In genomic region chr19:58951521-58951920, GRCm38 (mm10) we compare ENCODE assay signal across 31 mouse cellular contexts. TPM values are rescaled to one million over a fixed set of nuclear protein-coding genes. Genes with fewer than 3 reads are reported as not detected.
"Had no signal": no experiment of that assay in that cellular context is flagged by ENCODE, and none has a peak within 500 bp of the region (broad histone marks: within the 10 kb centered on the region; RNA-seq: fewer than 3 reads in every experiment).

No protein-coding gene starts in this region.

- H3K9ac ChIP-seq: heart, embryonic 13.5 days; heart, embryonic 15.5 days; hindbrain, embryonic 13.5 days; hindbrain, embryonic 15.5 days; kidney, embryonic 15.5 days; limb, embryonic 13.5 days; limb, embryonic 15.5 days; liver, embryonic 12.5 days; liver, embryonic 14.5 days had no signal

- H3K27ac ChIP-seq: heart, adult 2 months; heart, embryonic 13.5 days; heart, embryonic 15.5 days; hindbrain, embryonic 13.5 days; hindbrain, embryonic 15.5 days; hindbrain, postnatal 0 days; kidney, embryonic 15.5 days; kidney, postnatal 0 days; limb, embryonic 13.5 days; limb, embryonic 15.5 days; liver, embryonic 12.5 days; liver, embryonic 14.5 days had no signal

- H3K4me3 ChIP-seq: heart, adult 2 months; heart, embryonic 13.5 days; heart, embryonic 15.5 days; hindbrain, embryonic 13.5 days; hindbrain, embryonic 15.5 days; kidney, embryonic 15.5 days; limb, embryonic 13.5 days; limb, embryonic 15.5 days; liver, embryonic 12.5 days had no signal

- DNase-seq: gastrocnemius, postnatal 14 days; gastrocnemius, postnatal 36 days; heart, adult 11 months; heart, adult 2 months; heart, postnatal 14 days; heart, postnatal 36 days; kidney, adult 11 months; kidney, adult 2 months; kidney, adult 9 months; kidney, postnatal 14 days; kidney, postnatal 36 days; layer of hippocampus, adult 9-11 months; layer of hippocampus, postnatal 36 days; left cerebral cortex, postnatal 4 days had no signal

- ATAC-seq: hindbrain, postnatal 0 days; intestine, embryonic 16.5 days; liver, embryonic 12.5 days had no signal

- H3K36me3 ChIP-seq: heart, embryonic 13.5 days; heart, embryonic 15.5 days; hindbrain, embryonic 13.5 days; hindbrain, embryonic 15.5 days; kidney, embryonic 15.5 days; limb, embryonic 13.5 days; limb, embryonic 15.5 days; liver, embryonic 12.5 days had no signal

- H3K4me1 ChIP-seq: heart, embryonic 15.5 days; hindbrain, embryonic 13.5 days; hindbrain, embryonic 15.5 days; kidney, embryonic 15.5 days; limb, embryonic 13.5 days; limb, embryonic 15.5 days; liver, embryonic 12.5 days had no signal

- H3K9me3 ChIP-seq: heart, embryonic 13.5 days; heart, embryonic 15.5 days; hindbrain, embryonic 13.5 days; hindbrain, embryonic 15.5 days; kidney, embryonic 15.5 days; limb, embryonic 13.5 days; limb, embryonic 15.5 days; liver, embryonic 12.5 days had no signal

- H3K4me2 ChIP-seq: heart, embryonic 11.5 days; heart, embryonic 13.5 days; heart, embryonic 15.5 days; hindbrain, embryonic 13.5 days; hindbrain, embryonic 15.5 days; kidney, embryonic 15.5 days; limb, embryonic 13.5 days; limb, embryonic 15.5 days; liver, embryonic 12.5 days had no signal

RNA-seq across cellular contexts. Expression of gene Hspa12a, which starts 8.1 kb away (rescaled TPM):
- total RNA-seq: hematopoietic stem cell, adult 5-6 weeks had no signal

RNA-seq across cellular contexts. Expression of gene Eno4, which starts 8.3 kb away (rescaled TPM):
- total RNA-seq: gastrocnemius, adult 8-10 months; gastrocnemius, postnatal 36 days; heart, adult 2 months; heart, postnatal 14 days; heart, postnatal 36 days; hematopoietic stem cell, adult 5-6 weeks; liver, adult 2 months had no signal
- polyA plus RNA-seq: large intestine, adult 2 months; liver, adult 2 months had no signal
